Mouse (Mus musculus): ENCODE data around the gene Ttc28.

Gene Ttc28

DNA sequence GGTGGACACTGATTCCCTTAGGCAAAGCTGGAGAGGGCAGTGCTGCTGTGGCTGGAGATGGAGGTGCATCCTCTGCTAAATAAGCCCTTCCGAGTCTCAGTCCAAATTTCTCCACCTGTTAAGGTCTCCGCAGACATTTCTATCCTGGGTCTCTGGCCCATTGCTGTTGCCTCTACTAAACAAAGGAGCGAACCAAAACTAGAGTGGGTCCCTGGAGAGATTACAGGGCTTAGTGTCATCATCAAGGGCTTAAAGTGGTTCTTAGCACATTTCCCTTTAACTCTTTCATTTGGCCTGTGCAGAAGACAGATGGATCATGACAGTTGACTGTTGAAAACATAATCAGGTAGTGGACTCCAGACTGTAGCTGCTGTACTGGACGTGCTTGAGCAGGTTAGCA, 9.0 kb downstream of the Ttc28 start:
- DNase-seq (ENCODE audit: low spot score): no peak

- DNase-seq (ENCODE audit: low spot score): no peak
These were observed 10.3 kb downstream of the Ttc28 start for GRCm38 (mm10) chr5:110889945-110890344.

DNA sequence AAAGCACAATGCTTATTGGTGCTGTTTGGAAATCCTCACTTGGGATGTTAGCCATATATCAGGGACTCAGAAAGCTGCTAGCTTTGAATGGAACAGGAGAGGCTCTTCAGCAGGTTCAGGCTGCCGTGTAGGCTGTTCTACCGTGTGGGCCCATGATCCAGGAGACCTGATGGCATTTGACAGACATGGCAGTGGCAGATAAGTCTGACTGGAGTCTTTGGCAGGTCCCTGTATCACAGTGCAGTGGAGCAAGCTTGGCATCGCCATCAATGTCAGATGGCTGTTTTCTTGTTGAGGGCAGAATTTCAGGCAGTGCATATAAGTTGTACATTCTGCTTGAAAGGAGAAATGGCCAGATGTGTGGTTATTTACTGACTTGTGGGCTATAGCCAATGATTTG, 11.0 kb downstream of the Ttc28 start:
- no peak for DNase-seq (ENCODE audit: low spot score)

GRCm38 (mm10) chr5:110897114-110897788, 17.6 kb downstream of the Ttc28 start:
- DNase-seq (ENCODE audit: low spot score): peak; percentile 13

- DNase-seq (ENCODE audit: low spot score): peak; percentile 79
These were observed 18.6 kb downstream of the Ttc28 start for GRCm38 (mm10) chr5:110898169-110898568.

DNA sequence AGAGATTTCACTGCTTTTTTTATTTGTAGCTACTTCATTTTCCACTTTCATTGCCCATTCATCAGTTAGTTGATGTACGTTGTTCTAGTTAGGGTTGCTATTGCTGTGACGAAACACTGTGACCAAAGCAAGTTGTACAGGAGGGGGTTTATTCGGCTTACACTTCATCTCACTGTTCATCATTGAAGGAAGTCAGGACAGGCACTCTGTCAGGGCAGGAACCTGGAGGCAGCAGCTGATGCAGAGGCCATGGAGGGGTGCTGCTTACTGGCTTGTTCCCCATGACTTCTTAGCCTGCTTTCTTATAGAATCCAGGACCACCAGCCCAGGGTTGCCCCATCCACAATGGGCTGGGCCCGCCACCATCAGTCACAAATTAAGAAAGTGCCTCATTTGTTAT, 19.2 kb downstream of the Ttc28 start:
- DNase-seq (ENCODE audit: low spot score): no peak

DNA sequence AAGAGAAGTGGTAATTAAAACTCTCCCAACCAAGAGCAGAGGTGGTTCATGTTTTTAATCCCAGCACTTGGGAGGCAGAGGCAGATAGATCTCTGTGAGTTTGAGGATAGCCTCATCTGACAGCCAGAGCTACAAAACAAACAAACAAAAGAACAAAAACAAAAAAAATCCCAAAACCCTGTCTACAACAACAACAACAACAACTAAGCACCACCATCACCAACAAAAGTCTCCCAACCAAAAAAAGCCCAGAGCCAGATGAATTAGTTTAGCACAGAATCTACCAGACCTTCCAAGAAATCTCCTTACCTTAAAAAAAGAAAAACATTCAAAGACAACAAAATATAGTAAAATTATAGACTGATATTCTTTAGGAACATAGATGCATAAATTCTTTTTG, 20.7 kb downstream of the Ttc28 start:
- no peak for DNase-seq (ENCODE audit: low spot score)

DNA sequence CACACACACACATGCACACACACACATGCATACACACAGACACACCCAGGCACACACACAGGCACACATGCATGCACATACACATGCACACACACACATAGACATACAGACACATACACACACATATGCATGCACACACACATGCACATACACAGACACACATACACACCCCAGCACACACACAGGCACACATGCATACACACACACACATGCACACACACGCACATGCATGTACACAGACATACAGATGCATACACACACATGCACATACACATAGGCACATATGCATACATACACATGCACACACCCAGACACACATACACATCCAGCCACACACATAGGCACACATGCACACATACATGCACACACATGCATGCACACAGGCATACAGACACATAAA, 27.1 kb downstream of the Ttc28 start:
- DNase-seq (ENCODE audit: low spot score): no peak

DNA sequence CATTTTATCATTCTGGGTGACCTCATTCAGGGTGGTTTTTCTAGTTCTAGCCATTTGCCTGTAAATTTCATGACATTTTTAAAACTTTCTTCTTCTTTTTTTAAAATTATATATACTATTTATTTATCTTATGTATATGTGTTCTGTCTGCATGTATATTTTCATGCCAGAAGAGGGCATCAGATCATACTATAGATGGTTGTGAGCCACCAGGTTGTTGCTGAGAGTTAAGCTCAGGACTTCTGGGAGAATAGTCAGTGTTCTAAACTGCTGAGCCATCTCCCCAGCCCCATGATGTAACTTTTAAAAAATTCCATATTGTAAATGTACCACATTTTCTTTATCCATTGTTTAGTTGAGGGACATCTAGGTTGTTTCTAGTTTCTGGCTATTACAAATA, 29.3 kb downstream of the Ttc28 start:
- DNase-seq (ENCODE audit: low spot score): no peak

DNA sequence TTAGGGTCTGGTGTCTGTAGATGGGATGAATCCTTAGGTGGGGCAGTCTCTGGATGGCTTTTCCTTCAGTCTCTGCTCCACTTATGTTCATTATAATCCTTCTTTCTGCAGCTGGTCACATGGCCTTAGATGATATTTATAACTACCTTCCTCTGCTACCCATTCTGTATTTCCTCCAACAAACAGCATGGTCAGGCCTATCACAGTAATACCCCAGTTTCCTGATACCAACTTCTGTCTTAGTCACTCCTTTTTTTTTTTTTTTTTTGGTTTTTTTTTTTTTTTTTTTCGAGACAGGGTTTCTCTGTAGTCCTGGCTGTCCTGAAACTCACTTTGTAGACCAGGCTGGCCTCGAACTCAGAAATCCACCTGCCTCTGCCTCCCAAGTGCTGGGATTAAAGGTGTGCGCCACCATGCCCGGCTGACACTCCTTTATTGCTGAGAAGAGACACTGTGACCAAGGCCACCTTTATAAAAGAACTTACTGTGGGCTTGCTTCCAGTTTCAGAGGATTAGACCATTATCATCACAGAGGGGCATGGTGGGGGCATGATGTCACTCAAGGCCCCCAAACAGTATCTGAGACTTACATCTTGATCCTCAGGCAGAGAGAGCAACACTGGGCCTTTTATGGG, 30.5 kb downstream of the Ttc28 start:
- DNase-seq (ENCODE audit: low spot score): no peak

DNA sequence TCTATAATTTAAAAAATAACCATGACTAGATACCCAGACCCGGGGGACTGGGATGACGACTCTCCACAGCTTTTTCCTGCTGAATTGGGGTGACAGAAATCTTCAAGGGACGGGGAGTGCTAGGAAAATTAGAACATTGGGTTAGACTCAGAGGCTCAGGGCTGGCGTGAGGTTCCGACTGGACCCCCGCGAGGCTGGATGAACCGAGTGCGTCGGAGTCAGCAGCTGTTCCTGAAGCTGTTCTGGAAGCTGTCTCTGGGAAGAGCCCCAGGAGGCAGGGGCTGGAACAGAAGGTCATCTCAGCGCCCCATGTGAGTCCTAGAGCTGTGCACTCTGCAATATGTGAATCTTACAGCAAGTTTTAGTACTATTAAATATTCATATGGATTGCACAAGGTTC, 35.3 kb downstream of the Ttc28 start:
- DNase-seq (ENCODE audit: low spot score): no peak

DNA sequence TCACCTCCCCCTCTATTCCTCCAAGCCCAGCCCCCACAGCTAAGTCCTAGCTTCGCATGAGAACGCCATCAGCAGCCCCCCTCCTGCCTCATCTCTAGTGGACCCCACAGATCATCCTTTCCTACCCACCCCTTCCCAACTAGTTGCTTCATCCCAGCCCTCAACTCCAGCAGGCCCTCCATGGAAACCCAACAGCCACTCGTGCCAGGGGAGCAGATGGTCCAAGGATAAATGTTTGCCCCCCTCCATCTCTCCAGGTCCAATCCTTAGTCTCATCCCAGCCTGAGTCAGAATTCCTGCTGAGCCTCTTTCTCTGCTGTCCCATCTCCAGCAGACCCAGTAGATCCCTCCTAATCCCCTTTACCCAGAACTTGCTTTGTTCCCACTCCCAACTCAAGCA, 36.6 kb downstream of the Ttc28 start:
- no peak for DNase-seq (ENCODE audit: low spot score)

DNA sequence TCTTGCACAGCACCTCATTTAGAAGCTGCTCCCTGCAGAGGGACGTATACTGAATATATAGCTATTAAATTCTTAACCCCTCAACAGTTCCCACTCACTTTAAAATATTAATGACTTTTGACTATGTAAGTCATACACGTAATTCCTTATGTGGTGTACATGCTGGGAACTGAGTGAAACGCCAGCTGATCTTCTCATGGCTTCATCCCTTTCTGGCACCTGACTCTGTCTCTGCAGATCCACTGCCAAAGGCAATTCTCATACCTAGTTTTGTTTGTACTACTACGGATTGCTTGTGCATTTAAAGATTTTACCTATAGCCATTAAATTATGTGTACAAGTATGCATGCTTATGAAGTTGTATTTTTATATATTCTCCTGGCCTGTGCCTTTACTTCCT, 39.9 kb downstream of the Ttc28 start:
- no peak for DNase-seq (ENCODE audit: low spot score)

- no peak for DNase-seq (ENCODE audit: low spot score)
These were observed 43.7 kb downstream of the Ttc28 start for GRCm38 (mm10) chr5:110923336-110923735.

- DNase-seq (ENCODE audit: low spot score): no peak
These were observed 45.0 kb downstream of the Ttc28 start for GRCm38 (mm10) chr5:110924636-110925035.

- DNase-seq (ENCODE audit: low spot score): no peak
These were observed 46.2 kb downstream of the Ttc28 start for GRCm38 (mm10) chr5:110925804-110926203.

GRCm38 (mm10) chr5:110928289-110928688, 48.7 kb downstream of the Ttc28 start:
- DNase-seq (ENCODE audit: low spot score): no peak

DNA sequence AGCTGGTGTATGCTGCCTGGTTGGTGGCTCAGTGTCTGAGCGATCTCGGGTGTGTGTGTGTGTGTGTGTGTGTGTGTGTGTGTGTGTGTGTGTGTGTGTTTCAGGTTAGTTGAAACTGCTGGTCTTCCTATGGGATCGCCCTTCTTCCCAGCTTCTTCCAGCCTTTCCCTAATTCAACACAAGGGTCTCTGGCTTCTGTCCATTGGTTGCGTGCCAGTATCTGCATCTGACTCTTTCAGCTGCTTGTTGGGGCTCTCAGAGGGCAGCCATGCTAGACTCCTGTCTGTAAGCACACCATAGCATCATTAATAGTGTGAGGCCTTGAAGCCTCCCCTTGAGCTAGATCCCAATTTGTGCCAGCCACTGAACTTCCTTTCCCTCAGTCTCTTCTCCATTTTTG, 49.7 kb downstream of the Ttc28 start:
- no peak for DNase-seq (ENCODE audit: low spot score)

- no peak for DNase-seq (ENCODE audit: low spot score)
These were observed 57.0 kb downstream of the Ttc28 start for GRCm38 (mm10) chr5:110936606-110937005.

- DNase-seq (ENCODE audit: low spot score): no peak
These were observed 64.7 kb downstream of the Ttc28 start for GRCm38 (mm10) chr5:110944326-110944725.

GRCm38 (mm10) chr5:110948476-110949399, 69.1 kb downstream of the Ttc28 start:
- DNase-seq (ENCODE audit: low spot score): no peak

DNA sequence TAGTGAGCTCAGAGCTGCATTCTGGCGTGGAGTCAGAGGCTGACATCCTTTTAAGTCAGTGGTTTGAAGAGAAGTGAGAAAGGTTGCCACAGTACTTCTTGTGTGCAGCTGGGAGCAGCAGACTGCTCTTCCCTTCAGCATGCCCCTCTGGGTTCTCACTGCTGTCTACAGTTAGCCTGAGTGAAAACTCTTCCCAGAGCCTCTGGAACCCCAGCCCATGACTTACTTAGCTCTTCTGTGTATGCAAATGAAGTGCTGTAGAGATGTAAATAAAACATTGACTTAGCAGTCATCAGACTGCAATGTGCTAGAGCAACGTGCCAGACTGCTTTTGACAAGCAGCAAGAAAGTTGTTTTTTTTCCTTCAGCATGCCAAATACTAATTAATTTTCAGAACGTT, 70.2 kb downstream of the Ttc28 start:
- no peak for DNase-seq (ENCODE audit: low spot score)

DNA sequence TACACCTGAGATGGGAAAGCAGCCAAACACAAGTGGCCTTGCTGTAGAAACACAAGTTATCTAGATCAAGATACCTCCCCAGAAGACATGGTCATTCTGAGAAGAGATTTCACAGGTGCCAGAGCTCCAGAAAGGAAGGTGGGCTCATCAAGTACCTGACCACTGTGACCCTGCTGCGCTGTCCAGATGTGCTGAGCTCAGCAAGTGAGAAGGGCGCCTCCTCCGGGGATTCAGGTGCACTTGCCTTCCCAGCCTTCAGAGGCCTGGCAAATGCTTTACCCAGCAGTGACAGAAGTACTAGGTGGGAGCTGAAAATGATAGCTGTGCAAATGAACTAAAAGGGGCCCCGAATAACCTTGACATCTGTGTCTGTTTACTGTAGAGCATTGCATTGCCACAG, 78.6 kb downstream of the Ttc28 start:
- no peak for DNase-seq (ENCODE audit: low spot score)
